Mouse (Mus musculus) ES-Bruce4 (cell line): ENCODE results near the gene Zfp764. TPM values are rescaled to one million over a fixed set of nuclear protein-coding genes. Genes with fewer than 3 reads are reported as not detected.
"Not testable (repeated sequence)": the region's sequence is repeated elsewhere in the genome, so short reads cannot be mapped to it uniquely, and the experiment has no call there.

ENCODE experiments used
- H3K27ac ChIP-seq: 2 replicates; pipeline ENCODE4 v1.5.1; 2012; ENCODE audit warnings: low read length, inconsistent platforms; ENCODE audit not compliant: insufficient read depth
- H3K27me3 ChIP-seq: 2 replicates; pipeline ENCODE4 v1.6.1; 2012; ENCODE audit warnings: mild to moderate bottlenecking, low read length, inconsistent platforms; ENCODE audit not compliant: control insufficient read depth, poor library complexity, insufficient read depth, severe bottlenecking
- H3K36me3 ChIP-seq: 2 replicates; pipeline ENCODE4 v1.6.1; 2012; ENCODE audit warnings: inconsistent platforms, mild to moderate bottlenecking, low read length, moderate library complexity; ENCODE audit not compliant: control insufficient read depth, poor library complexity, insufficient read depth, severe bottlenecking
- H3K4me1 ChIP-seq: one replicate; pipeline ENCODE4 v1.8.1; 2011; ENCODE audit warnings: low read length; ENCODE audit not compliant: control insufficient read depth, insufficient read depth
- H3K4me3 ChIP-seq: 2 replicates; pipeline ENCODE4 v1.5.1; 2011; ENCODE audit warnings: low read depth, mild to moderate bottlenecking, low read length
- H3K9ac ChIP-seq: 2 replicates; pipeline ENCODE4 v1.6.1; 2012; ENCODE audit warnings: low read depth, mild to moderate bottlenecking, inconsistent platforms; ENCODE audit not compliant: poor library complexity, severe bottlenecking
- H3K9me3 ChIP-seq: replicated peaks from 2 replicates; pipeline ENCODE4 v1.6.1; 2012; ENCODE audit warnings: mild to moderate bottlenecking, low read length, inconsistent platforms; ENCODE audit not compliant: control insufficient read depth, poor library complexity, insufficient read depth, severe bottlenecking
- CTCF ChIP-seq: IDR thresholded peaks from one replicate; pipeline ENCODE4 v1.8.1; 2011; ENCODE audit warnings: low read depth, low read length
- EP300 ChIP-seq: IDR thresholded peaks from 2 replicates; pipeline ENCODE4 v1.6.1; 2011; ENCODE audit warnings: low read depth, low read length; ENCODE audit not compliant: insufficient read depth
- POLR2A ChIP-seq: IDR thresholded peaks from one replicate; pipeline ENCODE4 v1.8.1; 2011; ENCODE audit warnings: low read length; ENCODE audit not compliant: insufficient read depth
- polyA plus RNA-seq: library from polyadenylated mRNA; stranded (reverse); fragments of >200 nt; gene quantifications from 2 replicates; pipeline ENCODE4 v1.2.4, GENCODE M21; 2011; ENCODE audit warnings: low read depth; ENCODE audit not compliant: missing spikeins, insufficient read depth, insufficient read length

Zfp764 gene
- 1.4 and 1.9 TPM in 2 replicates for polyA plus RNA-seq

- not testable (repeated sequence) for H3K9me3 ChIP-seq, H3K27ac ChIP-seq, H3K4me1 ChIP-seq, H3K27me3 ChIP-seq, H3K36me3 ChIP-seq
- TF ChIP-seq POLR2A (peak; percentile 31), CTCF (peak; percentile 58)
- peak within 1 kb of the TSS; percentile 64 for H3K9ac ChIP-seq
- H3K4me3 ChIP-seq: peak within 1 kb of the TSS; percentile 69
Observed at GRCm38 (mm10) chr7:127406002-127406987, at the start of gene Zfp764. Zfp764 (minus strand) TSS chr7:127406822.

DNA sequence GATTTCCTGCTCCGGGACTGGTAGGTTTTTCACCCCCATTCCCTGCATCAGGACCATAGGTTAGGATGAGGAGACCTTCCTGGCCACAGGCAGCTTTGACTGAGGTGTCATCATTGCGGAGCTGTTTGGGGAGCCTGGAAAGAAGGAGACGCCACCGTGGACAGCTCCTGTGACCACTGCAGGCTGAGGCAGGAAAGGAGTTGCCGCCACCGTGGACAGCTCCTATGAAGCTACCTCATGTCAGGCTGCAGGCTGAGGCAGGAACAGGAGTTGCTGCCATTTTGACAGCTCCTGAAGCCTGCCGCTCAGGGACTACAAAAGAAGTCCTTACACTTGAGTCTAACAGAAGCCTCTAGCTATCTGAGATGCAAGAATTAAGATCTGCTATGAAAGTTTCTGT lies 48.3 kb upstream of the Zfp764 start:
- peaks cover 11% of the 10 kb centered on the region for H3K36me3 ChIP-seq
- no peak overlapping the region for H3K9ac ChIP-seq
- TF ChIP-seq POLR2A: no peak
- TF ChIP-seq CTCF: no peak
- TF ChIP-seq EP300: no peak
- no peak overlapping the region for H3K4me3 ChIP-seq
- no peaks in the 10 kb centered on the region for H3K27me3 ChIP-seq
- no peak overlapping the region for H3K27ac ChIP-seq
- peaks cover 23% of the 10 kb centered on the region for H3K9me3 ChIP-seq
- no peaks in the 10 kb centered on the region for H3K4me1 ChIP-seq

- no peak for TF ChIP-seq POLR2A
- TF ChIP-seq CTCF: no peak
- TF ChIP-seq EP300: no peak
- no peak overlapping the region for H3K4me3 ChIP-seq
Observed at GRCm38 (mm10) chr7:127453056-127453455, 46.4 kb upstream of the Zfp764 start.

DNA sequence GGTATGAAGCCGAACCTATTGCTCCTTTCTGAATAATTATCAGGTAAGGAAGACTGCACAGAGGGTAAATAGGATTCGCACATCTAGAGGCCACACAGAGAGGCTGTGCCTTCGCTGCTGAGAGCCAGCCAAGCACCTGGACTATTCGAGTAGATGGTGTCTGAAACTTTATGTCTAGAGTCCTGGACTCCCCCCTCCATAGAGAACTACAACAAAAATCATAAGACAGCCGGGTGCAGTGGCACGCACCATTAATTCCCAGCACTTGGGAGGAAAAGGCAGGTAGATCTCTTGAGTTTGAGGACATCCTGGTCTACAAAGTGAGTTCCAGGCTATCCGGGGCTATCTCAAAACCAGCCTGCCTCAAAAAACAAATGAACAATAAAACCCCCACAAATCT lies 43.3 kb upstream of the Zfp764 start:
- no peak overlapping the region; the same call in 1 of the 2 replicates for H3K4me3 ChIP-seq
- no peaks in the 10 kb centered on the region for H3K4me1 ChIP-seq
- H3K9ac ChIP-seq: peak overlapping the region; percentile 89; the same call in 1 of the 2 replicates
- H3K9me3 ChIP-seq: no peaks in the 10 kb centered on the region
- 0 out of 2 replicates have a peak, but pooled peaks cover 3% of the 10 kb centered on the region for H3K36me3 ChIP-seq
- peak overlapping the region; percentile 76; the same call in 1 of the 2 replicates for H3K27ac ChIP-seq
- H3K27me3 ChIP-seq: no peaks in the 10 kb centered on the region
- no peak for TF ChIP-seq POLR2A
- TF ChIP-seq EP300: no peak
- TF ChIP-seq CTCF: no peak

More at GRCm38 (mm10) chr7:127453056-127453455, 46.4 kb upstream of the Zfp764 start:
- H3K9me3 ChIP-seq: peaks cover 11% of the 10 kb centered on the region
- no peaks in the 10 kb centered on the region for H3K27me3 ChIP-seq
- no peak overlapping the region for H3K9ac ChIP-seq
- peaks cover 8% of the 10 kb centered on the region for H3K36me3 ChIP-seq
- H3K4me1 ChIP-seq: no peaks in the 10 kb centered on the region
- H3K27ac ChIP-seq: no peak overlapping the region

DNA sequence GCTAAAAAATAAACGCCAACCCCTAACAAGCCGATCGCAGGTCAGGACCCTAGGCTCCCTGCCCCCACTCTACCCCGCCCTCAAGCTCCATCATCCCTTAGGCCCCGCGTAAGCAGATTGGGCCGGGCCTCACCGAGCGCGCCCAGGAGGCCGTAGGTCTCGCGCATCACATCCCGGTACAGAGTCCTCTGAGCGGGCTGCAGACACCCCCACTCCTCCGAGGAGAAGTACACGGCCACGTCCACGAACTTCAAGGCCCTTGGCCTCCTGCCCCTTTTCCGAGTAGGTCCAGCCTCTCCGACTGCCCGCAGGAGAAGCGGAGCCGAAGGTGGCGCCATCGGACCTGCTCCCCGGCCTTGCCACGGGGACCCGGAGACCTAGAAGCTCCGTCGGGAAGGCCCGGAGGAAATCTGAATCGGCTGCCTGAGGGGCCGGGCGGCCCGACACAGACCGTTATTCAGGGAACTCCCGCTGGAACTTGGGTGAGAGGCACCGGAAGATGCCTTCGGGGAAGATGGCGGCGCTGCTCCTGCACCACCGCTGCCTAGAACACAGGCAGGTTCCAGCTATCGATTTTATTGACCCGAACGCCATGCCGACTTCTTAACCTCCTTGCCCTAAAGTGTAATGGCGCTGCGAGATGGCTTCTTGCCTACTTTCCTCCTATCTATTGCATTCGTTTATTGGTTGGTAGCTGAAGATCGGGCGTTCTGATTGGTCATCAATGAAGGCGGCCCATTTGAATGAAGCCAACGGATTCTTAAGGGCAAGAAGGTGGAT lies 42.1 kb upstream of the Zfp764 start, which contains the start of gene Zfp689:
TSS of gene Zfp689 (minus strand) at position 638 of the 780 bp plus-strand sequence.
- Histone ChIP-seq H3K27me3 (no peaks in the 10 kb centered on the region), H3K9me3 (no peaks in the 10 kb centered on the region), H3K27ac (peak within 1 kb of the TSS; percentile 76), H3K36me3 (0 out of 2 replicates have a peak, but pooled peaks cover 3% of the 10 kb centered on the region), H3K4me1 (no peaks in the 10 kb centered on the region), H3K9ac (peak within 1 kb of the TSS; percentile 89), H3K4me3 (peak within 1 kb of the TSS; percentile 91)
- TF ChIP-seq EP300 (no peak), POLR2A (no peak), CTCF (no peak)
